Mouse (Mus musculus): ENCODE results near the gene Asna1.

Asna1 gene

DNA sequence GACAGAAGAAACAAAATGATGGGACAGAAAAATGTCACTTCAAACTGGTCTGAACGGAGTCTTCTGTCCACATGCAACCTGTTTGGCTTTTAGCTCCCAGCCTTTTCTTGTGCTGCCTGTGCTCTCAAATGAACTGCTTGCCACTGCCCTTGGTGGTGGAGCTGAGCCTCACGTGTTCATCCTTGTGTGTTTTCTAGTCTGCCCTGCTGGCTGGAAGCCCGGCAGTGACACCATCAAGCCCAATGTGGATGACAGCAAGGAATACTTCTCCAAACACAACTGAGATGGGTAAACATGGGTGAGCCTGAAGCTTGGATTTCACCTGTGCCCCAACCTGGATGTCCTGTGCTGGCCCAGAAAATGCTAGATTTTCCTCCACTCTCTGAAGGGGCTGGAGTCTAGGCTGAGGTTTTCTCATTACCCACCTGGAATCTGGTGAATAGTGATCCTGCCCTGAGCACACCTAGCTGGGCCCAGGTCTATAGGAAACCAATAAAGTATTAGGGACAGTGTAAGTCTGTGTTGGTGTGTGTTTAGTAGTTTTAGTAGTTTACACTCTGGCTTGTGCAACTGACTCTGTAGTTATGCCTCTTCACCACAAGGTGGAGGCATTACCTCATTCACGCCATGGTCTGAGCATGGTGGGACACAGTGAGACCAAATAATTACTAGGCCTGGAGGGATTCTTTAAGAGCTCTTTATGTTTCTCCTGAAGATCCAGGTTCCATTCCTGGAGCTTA lies 51.1 kb downstream of the Asna1 start:
- peak in 1 of 2 experiments; percentile 80 for DNase-seq

DNA sequence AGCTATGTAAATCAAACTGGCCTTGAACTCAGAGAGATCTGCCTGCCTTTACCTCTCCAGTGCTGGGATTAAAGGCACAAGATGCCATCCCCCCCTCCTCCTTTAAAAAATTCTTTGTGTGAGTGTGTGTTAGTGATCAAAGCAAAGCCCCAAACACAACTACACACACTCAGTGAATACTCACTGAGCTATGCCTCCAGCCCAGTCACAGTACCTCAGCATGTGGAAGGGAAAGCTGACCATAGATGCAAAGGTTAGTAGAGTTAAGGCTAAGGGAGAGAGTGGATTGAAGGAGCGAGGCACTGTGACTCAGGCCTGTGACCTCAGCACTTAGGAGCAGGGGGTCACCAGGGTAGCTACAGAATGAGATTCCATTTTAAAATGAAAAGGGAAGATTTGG lies 52.0 kb downstream of the Asna1 start:
- no peak for DNase-seq

DNA sequence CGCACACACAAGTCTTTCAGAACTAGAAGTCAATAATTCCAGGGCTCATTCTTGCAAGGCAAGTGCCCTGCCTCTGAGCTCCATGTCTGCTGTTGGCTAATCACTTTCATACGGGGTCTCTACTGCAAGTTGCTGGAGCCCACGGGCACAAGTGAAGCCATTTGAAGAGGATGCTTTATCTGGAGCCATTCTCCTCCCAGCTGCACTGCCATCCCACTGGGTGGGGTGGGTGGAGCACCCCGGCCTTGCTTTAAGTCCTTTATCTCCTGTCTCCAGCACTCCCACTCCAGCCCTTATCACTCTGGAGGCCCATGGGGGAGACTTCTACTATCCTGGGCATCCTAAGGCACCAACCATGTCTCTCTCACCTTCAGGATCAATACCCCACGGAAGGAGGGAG lies 54.2 kb downstream of the Asna1 start:
- DNase-seq, result no peak

DNA sequence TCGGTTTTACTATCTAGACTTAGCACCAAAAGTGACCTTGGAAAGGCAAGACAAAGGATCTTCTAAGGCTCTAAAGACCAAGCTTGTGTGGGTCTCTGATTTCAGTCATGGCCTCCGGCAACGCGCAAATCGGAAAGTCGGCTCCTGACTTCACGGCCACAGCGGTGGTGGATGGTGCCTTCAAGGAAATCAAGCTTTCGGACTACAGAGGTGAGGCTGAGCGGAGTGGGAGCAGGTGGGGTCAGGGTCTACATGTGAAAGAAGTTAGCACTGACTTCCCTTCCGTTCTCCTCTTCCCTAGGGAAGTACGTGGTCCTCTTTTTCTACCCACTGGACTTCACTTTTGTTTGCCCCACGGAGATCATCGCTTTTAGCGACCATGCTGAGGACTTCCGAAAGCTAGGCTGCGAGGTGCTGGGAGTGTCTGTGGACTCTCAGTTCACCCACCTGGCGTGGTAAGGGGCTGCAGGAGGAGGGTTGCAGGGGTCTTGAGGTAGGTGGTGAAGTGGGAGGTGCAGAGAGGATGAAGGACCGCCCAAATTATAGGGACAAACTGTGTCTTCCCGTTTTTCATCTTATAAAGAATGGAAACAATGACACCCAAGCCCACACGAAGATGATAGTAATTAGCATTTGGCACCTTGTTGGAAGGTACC lies 54.8 kb downstream of the Asna1 start:
- no peak for DNase-seq

DNA sequence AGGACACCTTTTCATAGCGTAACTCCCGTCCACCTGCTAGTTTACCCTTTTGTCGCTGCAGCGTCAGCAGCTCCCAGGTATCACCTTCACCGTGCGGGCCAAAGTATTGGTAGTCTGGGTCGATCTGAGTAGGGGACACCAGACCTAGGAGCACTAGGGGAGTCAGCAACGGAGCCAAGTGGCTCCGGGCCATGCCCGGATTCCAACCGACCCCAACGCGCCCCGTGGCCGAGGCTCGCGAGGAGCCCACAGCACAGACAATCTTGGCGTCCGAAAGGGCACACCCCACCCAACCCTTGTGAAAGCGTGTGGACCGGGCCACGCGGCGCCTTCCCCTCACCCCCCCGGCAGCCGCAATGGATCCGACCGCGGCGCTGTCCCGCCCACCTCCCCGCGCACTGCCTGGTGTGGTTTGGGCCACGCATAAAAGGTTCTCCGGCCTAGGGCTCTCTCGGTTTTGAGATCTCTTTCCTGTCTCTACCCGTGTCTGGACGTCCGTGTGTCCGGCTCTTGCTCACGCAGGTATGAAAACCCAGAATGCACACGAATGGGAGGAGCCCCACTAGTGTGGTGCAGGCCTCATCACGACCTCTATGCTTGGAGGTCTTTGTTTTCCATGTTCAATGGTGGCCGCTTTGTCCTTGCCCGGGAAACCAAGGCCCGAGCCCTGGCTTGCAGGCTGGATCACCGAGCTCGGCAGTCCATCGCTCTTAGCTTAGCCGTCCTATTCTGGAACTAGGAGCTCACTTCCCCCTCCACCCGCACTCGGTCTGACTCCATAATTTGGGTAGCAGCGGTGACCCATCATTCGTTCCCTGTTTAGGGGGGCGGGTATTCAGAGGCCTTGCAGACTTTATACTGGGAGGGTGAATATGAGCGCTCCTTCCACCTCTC lies 55.6 kb downstream of the Asna1 start, which contains the start of the genes Gm49661, Prdx2 and Rnaseh2a:
Gene Gm49661, minus strand, starts transcription at position 193 of the 894 bp plus-strand sequence.
Gene Prdx2, plus strand, starts transcription at position 347 of the 894 bp plus-strand sequence.
Gene Rnaseh2a, minus strand, starts transcription at position 527 of the 894 bp plus-strand sequence.
- peak; percentile 84 to 85 for DNase-seq

DNA sequence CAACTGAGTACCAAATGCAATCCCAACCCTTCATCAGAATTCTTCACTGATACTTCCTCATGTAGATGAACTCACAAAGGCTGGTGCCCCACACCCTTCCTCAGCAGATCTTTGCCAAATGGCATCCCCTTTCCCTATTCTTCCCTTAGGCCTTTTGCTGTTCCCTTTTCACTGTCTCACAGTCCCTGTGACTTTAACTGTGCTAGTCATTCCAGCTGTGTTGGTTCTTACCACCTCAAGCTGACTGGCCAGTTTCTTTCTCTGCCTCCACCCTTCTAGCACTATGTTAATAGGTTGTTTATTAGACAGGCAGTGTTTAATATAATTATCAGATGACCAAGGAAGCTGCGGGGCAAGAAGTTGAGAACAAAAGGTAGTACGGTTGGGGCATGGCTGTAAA lies 56.4 kb downstream of the Asna1 start:
- DNase-seq, result no peak

Measured in lung, postnatal 4 days (tissue).